Mouse (Mus musculus): ENCODE measurements around the gene Chd2. TPM values are rescaled to one million over a fixed set of nuclear protein-coding genes. Genes with fewer than 3 reads are reported as not detected.

Gene Chd2
- polyA plus RNA-seq, 1 experiment, result 51.4 TPM

GRCm38 (mm10) chr7:73422223-73423113 lies 119.2 kb downstream of the Chd2 start:
- peak; percentile 79 for TF ChIP-seq CTCF (IDR thresholded peaks at IDR 0.05; ENCODE audit: borderline replicate concordance, insufficient read depth, low read length)
- TF ChIP-seq POLR2A (IDR thresholded peaks at IDR 0.05; ENCODE audit: low read depth, low read length), result no peak
- H3K4me1 ChIP-seq (ENCODE audit: control insufficient read depth, insufficient read depth, low read length), result peaks cover 18% of the 10 kb centered on the region; the same call in 1 of the 2 replicates
- H3K27ac ChIP-seq (ENCODE audit: insufficient read depth, low read length), result peak overlapping the region; percentile 2; the same call in 1 of the 2 replicates
- H3K4me3 ChIP-seq (ENCODE audit: insufficient read depth, low read length), result no peak overlapping the region

- H3K27ac ChIP-seq (ENCODE audit: insufficient read depth, low read length), result peak overlapping the region; percentile 2; the same call in 1 of the 2 replicates
- H3K4me3 ChIP-seq (ENCODE audit: insufficient read depth, low read length), result no peak overlapping the region
- H3K4me1 ChIP-seq (ENCODE audit: control insufficient read depth, insufficient read depth, low read length), result peaks cover 12% of the 10 kb centered on the region; the same call in 1 of the 2 replicates
- TF ChIP-seq POLR2A (IDR thresholded peaks at IDR 0.05; ENCODE audit: low read depth, low read length) (no peak), CTCF (IDR thresholded peaks at IDR 0.05; ENCODE audit: borderline replicate concordance, insufficient read depth, low read length) (no peak)
Observed at GRCm38 (mm10) chr7:73421278-73422015, 120.2 kb downstream of the Chd2 start.

DNA sequence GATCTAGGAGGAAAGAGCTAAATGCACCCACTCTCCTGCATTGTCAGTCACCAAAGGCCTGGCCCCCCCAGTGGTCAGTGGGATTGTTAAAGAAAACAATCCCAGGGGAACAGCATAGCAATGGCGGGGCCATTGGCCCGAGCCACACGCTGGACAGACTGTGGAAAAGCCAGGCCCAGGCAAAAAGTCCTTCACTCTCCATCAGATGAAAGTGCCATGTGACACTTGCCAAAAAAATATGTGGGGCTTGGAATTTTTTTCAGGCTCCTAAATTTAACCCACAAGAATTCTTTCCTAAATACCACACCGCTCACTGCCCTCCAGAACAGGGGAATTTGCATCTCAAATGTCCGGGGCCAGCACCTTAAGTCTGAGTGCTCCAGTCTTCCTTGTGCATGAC lies 120.8 kb downstream of the Chd2 start:
- no peak overlapping the region for H3K4me3 ChIP-seq (ENCODE audit: insufficient read depth, low read length)
- H3K27ac ChIP-seq (ENCODE audit: insufficient read depth, low read length), result peak overlapping the region; percentile 39
- H3K4me1 ChIP-seq (ENCODE audit: control insufficient read depth, insufficient read depth, low read length), result 0 out of 2 replicates have a peak, but pooled peaks cover 9% of the 10 kb centered on the region
- TF ChIP-seq CTCF (IDR thresholded peaks at IDR 0.05; ENCODE audit: borderline replicate concordance, insufficient read depth, low read length) (no peak), POLR2A (IDR thresholded peaks at IDR 0.05; ENCODE audit: low read depth, low read length) (no peak)

GRCm38 (mm10) chr7:73419375-73419774 lies 122.3 kb downstream of the Chd2 start:
- TF ChIP-seq POLR2A (IDR thresholded peaks at IDR 0.05; ENCODE audit: low read depth, low read length) (no peak), CTCF (IDR thresholded peaks at IDR 0.05; ENCODE audit: borderline replicate concordance, insufficient read depth, low read length) (no peak)
- H3K27ac ChIP-seq (ENCODE audit: insufficient read depth, low read length), result no peak overlapping the region
- H3K4me3 ChIP-seq (ENCODE audit: insufficient read depth, low read length), result no peak overlapping the region
- 0 out of 2 replicates have a peak, but pooled peaks cover 7% of the 10 kb centered on the region for H3K4me1 ChIP-seq (ENCODE audit: control insufficient read depth, insufficient read depth, low read length)

GRCm38 (mm10) chr7:73414192-73414591 lies 127.4 kb downstream of the Chd2 start:
- no peak overlapping the region for H3K4me3 ChIP-seq (ENCODE audit: insufficient read depth, low read length)
- TF ChIP-seq CTCF (IDR thresholded peaks at IDR 0.05; ENCODE audit: borderline replicate concordance, insufficient read depth, low read length) (no peak), POLR2A (IDR thresholded peaks at IDR 0.05; ENCODE audit: low read depth, low read length) (no peak)
- H3K4me1 ChIP-seq (ENCODE audit: control insufficient read depth, insufficient read depth, low read length), result no peaks in the 10 kb centered on the region
- no peak overlapping the region for H3K27ac ChIP-seq (ENCODE audit: insufficient read depth, low read length)

DNA sequence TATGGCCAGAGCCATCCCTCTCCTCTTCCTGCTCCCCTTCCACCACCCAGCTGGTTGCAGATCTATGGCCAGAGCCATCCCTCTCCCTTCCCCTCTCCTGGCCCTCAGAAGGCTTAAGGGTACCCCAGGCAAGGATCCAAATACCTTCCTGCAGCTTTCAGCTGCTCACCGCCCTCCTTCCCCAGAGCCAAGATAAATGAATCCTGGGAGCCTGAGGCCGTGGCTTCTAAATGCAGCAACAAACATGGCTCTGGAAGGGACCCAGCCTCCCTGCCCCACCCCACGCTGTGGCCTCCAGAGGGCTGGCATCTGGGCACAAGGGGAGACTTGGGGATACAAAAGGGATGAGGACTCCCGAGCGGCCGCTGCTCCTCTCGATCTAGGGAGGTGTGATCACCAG lies 129.2 kb downstream of the Chd2 start:
- no peak for TF ChIP-seq POLR2A (IDR thresholded peaks at IDR 0.05; ENCODE audit: low read depth, low read length)
- TF ChIP-seq CTCF (IDR thresholded peaks at IDR 0.05; ENCODE audit: borderline replicate concordance, insufficient read depth, low read length), result no peak
- Histone ChIP-seq H3K27ac (ENCODE audit: insufficient read depth, low read length) (no peak overlapping the region), H3K4me3 (ENCODE audit: insufficient read depth, low read length) (no peak overlapping the region), H3K4me1 (ENCODE audit: control insufficient read depth, insufficient read depth, low read length) (no peaks in the 10 kb centered on the region)

DNA sequence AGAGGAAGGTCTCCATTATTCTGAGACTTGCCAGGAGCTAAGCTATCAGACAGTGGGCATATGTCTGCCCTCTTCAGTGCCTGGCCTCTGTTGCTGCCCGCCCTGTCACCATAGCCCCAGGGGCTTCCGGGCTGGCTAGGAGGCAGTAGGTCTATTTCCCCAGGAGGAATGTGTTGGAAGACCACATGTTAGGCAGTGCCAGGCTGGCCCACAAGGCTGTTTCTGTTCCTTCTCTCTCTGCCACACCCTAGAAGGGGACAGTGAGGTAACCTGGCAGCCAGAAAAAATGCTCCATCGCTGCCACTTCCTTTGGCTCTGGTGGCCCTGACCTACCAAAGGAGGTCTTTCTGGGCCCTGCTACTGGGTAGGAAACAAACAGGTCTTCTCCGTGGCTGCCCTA lies 129.6 kb downstream of the Chd2 start:
- Histone ChIP-seq H3K27ac (ENCODE audit: insufficient read depth, low read length) (no peak overlapping the region), H3K4me3 (ENCODE audit: insufficient read depth, low read length) (no peak overlapping the region), H3K4me1 (ENCODE audit: control insufficient read depth, insufficient read depth, low read length) (no peaks in the 10 kb centered on the region)
- TF ChIP-seq POLR2A (IDR thresholded peaks at IDR 0.05; ENCODE audit: low read depth, low read length) (no peak), CTCF (IDR thresholded peaks at IDR 0.05; ENCODE audit: borderline replicate concordance, insufficient read depth, low read length) (no peak)

DNA sequence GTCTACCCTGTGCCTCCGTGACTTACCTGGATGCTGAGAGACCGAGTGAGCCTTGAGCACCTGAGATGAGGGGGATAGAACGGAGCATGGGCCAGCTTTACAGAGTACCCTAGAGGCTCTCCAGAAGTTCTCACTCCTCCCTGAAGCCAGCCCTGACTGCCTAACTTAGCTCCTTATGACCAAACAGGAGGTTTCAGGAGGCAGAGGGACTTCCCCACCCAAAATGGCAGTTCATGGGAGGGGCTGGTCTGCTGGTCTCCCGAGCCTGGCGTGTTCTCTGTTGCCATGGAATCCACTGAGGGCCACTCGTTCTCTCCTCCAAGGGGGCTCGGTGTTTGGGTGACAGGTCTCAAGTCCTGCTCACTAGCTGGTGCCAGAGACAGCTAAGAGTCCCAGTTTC lies 130.1 kb downstream of the Chd2 start:
- H3K27ac ChIP-seq (ENCODE audit: insufficient read depth, low read length), result no peak overlapping the region
- no peak overlapping the region for H3K4me3 ChIP-seq (ENCODE audit: insufficient read depth, low read length)
- TF ChIP-seq CTCF (IDR thresholded peaks at IDR 0.05; ENCODE audit: borderline replicate concordance, insufficient read depth, low read length) (no peak), POLR2A (IDR thresholded peaks at IDR 0.05; ENCODE audit: low read depth, low read length) (no peak)
- no peaks in the 10 kb centered on the region for H3K4me1 ChIP-seq (ENCODE audit: control insufficient read depth, insufficient read depth, low read length)

DNA sequence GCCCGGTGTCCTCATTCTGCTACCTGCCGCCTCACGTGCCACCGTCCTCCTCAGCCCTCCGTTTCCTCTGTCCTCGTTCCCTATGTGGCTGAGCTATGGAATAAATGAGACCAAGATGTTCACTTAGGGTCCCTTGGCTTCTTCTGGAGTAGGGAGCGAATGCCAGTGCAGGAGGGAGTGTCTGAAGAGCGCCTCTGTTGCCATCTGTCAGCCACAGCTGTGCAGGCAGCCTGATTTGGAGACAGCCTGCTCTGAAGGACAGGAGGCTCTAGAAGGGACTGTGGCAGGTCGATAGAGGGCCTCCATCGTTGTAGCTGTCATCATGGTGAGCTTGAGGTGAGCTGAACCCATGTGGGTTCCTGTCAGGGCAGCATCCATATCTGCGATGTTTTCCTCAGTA lies 136.1 kb downstream of the Chd2 start:
- H3K4me1 ChIP-seq (ENCODE audit: control insufficient read depth, insufficient read depth, low read length), result peaks cover 2% of the 10 kb centered on the region; the same call in 1 of the 2 replicates
- no peak overlapping the region for H3K4me3 ChIP-seq (ENCODE audit: insufficient read depth, low read length)
- no peak for TF ChIP-seq POLR2A (IDR thresholded peaks at IDR 0.05; ENCODE audit: low read depth, low read length)
- TF ChIP-seq CTCF (IDR thresholded peaks at IDR 0.05; ENCODE audit: borderline replicate concordance, insufficient read depth, low read length), result no peak
- H3K27ac ChIP-seq (ENCODE audit: insufficient read depth, low read length), result no peak overlapping the region

Data from embryonic fibroblast, embryonic 13.5 days (primary cell).